Mouse (Mus musculus): Measurements from ENCODE around the gene Fkbp1b.
"Not testable (repeated sequence)": the region's sequence is repeated elsewhere in the genome, so short reads cannot be mapped to it uniquely, and the experiment has no call there.

Fkbp1b gene

GRCm38 (mm10) chr12:4841392-4841887 lies at the start of gene Fkbp1b:
Fkbp1b (minus strand) TSS chr12:4841591.
- DNase-seq (ENCODE audit: low spot score in 2 of 2), result peak; percentile 31 to 46

- DNase-seq (ENCODE audit: low spot score in 2 of 2), result no peak
These were observed 48.5 kb upstream of the Fkbp1b start for GRCm38 (mm10) chr12:4889891-4890290.

- no peak for DNase-seq (ENCODE audit: low spot score in 2 of 2)
These were observed 47.9 kb upstream of the Fkbp1b start for GRCm38 (mm10) chr12:4889251-4889650.

GRCm38 (mm10) chr12:4888739-4889138 lies 47.3 kb upstream of the Fkbp1b start:
- DNase-seq (ENCODE audit: low spot score in 2 of 2), result no peak

- DNase-seq (ENCODE audit: low spot score in 2 of 2), result not testable (repeated sequence)
These were observed 45.2 kb upstream of the Fkbp1b start for GRCm38 (mm10) chr12:4886581-4886980.

- DNase-seq (ENCODE audit: low spot score in 2 of 2), result no peak
These were observed 43.7 kb upstream of the Fkbp1b start for GRCm38 (mm10) chr12:4885062-4885461.

- DNase-seq (ENCODE audit: low spot score in 2 of 2), result no peak
These were observed 40.7 kb upstream of the Fkbp1b start for GRCm38 (mm10) chr12:4882086-4882485.

GRCm38 (mm10) chr12:4879048-4879447 lies 37.7 kb upstream of the Fkbp1b start:
- no peak for DNase-seq (ENCODE audit: low spot score in 2 of 2)

GRCm38 (mm10) chr12:4878296-4878783 lies 36.9 kb upstream of the Fkbp1b start:
- DNase-seq (ENCODE audit: low spot score in 2 of 2), result no peak

- DNase-seq (ENCODE audit: low spot score in 2 of 2), result no peak
These were observed 34.2 kb upstream of the Fkbp1b start for GRCm38 (mm10) chr12:4875623-4876022.

- peak; percentile 21 to 28 for DNase-seq (ENCODE audit: low spot score in 2 of 2)
These were observed 33.0 kb upstream of the Fkbp1b start, which contains the start of gene Mfsd2b for GRCm38 (mm10) chr12:4874161-4874927. Mfsd2b (minus strand) TSS chr12:4874359.

GRCm38 (mm10) chr12:4873531-4873930 lies 32.1 kb upstream of the Fkbp1b start:
- no peak for DNase-seq (ENCODE audit: low spot score in 2 of 2)

- DNase-seq (ENCODE audit: low spot score in 2 of 2), result no peak
These were observed 31.6 kb upstream of the Fkbp1b start for GRCm38 (mm10) chr12:4872983-4873477.

GRCm38 (mm10) chr12:4872273-4872672 lies 30.9 kb upstream of the Fkbp1b start:
- DNase-seq (ENCODE audit: low spot score in 2 of 2), result no peak

- DNase-seq (ENCODE audit: low spot score in 2 of 2), result no peak
These were observed 29.9 kb upstream of the Fkbp1b start for GRCm38 (mm10) chr12:4871260-4871659.

GRCm38 (mm10) chr12:4868924-4869323 lies 27.5 kb upstream of the Fkbp1b start:
- DNase-seq (ENCODE audit: low spot score in 2 of 2), result no peak

GRCm38 (mm10) chr12:4864338-4864690 lies 22.9 kb upstream of the Fkbp1b start:
- DNase-seq (ENCODE audit: low spot score in 2 of 2), result peak; percentile 50 to 52

- DNase-seq (ENCODE audit: low spot score in 2 of 2), result no peak
These were observed 22.4 kb upstream of the Fkbp1b start for GRCm38 (mm10) chr12:4863654-4864337.

- no peak for DNase-seq (ENCODE audit: low spot score in 2 of 2)
These were observed 21.3 kb upstream of the Fkbp1b start for GRCm38 (mm10) chr12:4862672-4863071.

GRCm38 (mm10) chr12:4859241-4859914 lies 18.0 kb upstream of the Fkbp1b start:
- DNase-seq (ENCODE audit: low spot score in 2 of 2), result no peak

- DNase-seq (ENCODE audit: low spot score in 2 of 2), result no peak
These were observed 15.4 kb upstream of the Fkbp1b start for GRCm38 (mm10) chr12:4856834-4857233.

GRCm38 (mm10) chr12:4856160-4856559 lies 14.8 kb upstream of the Fkbp1b start:
- no peak for DNase-seq (ENCODE audit: low spot score in 2 of 2)
